Mouse (Mus musculus) heart, embryonic 11.5 days (tissue): ENCODE data around the gene Proser3. TPM values are rescaled to one million over a fixed set of nuclear protein-coding genes. Genes with fewer than 3 reads are reported as not detected.
A peak's percentile ranks its signal among the peaks of the same experiment; 100 is the strongest.

Experiments
- ATAC-seq: fragments of 200-750 bp; cut with Nextera tagmentation; replicated peaks from 2 replicates; pipeline ENCODE4 v1.8.0; 2017; ENCODE audit warnings: moderate library complexity; ENCODE audit not compliant: insufficient number of reproducible peaks, low FRiP score, low TSS enrichment
- H3K27ac ChIP-seq: fragments of 300-500 bp; sonication (generic); 2 replicates; pipeline ENCODE4 v1.5.1; 2014; ENCODE audit warnings: mild to moderate bottlenecking, low read depth, low read length
- H3K27me3 ChIP-seq: fragments of 300-500 bp; sonication (generic); 2 replicates; pipeline ENCODE4 v1.6.1; 2014; ENCODE audit warnings: mild to moderate bottlenecking, low read length, mixed read lengths; ENCODE audit not compliant: control insufficient read depth, insufficient read depth
- H3K36me3 ChIP-seq: fragments of 300-500 bp; sonication (generic); 2 replicates; pipeline ENCODE4 v1.6.1; 2014; ENCODE audit warnings: mild to moderate bottlenecking, low read length, moderate library complexity, mixed read lengths; ENCODE audit not compliant: control insufficient read depth, insufficient read depth
- H3K4me1 ChIP-seq: fragments of 300-500 bp; sonication (generic); 2 replicates; pipeline ENCODE4 v1.6.1; 2014; ENCODE audit warnings: low read length; ENCODE audit not compliant: control insufficient read depth, insufficient read depth
- H3K4me2 ChIP-seq: fragments of 300-500 bp; sonication (generic); 2 replicates; pipeline ENCODE4 v1.6.1; 2014; ENCODE audit warnings: mild to moderate bottlenecking, moderate library complexity
- H3K4me3 ChIP-seq: fragments of 300-500 bp; sonication (generic); 2 replicates; pipeline ENCODE4 v1.5.1; 2014; ENCODE audit warnings: low read depth, low read length
- H3K9ac ChIP-seq: fragments of 300-500 bp; sonication (generic); 2 replicates; pipeline ENCODE4 v1.6.1; 2014; ENCODE audit warnings: mild to moderate bottlenecking, low read depth, low read length, moderate library complexity
- H3K9me3 ChIP-seq: fragments of 300-500 bp; sonication (generic); replicated peaks from 2 replicates; pipeline ENCODE4 v1.6.1; 2016; ENCODE audit warnings: low read length; ENCODE audit not compliant: control insufficient read depth
- WGBS: fragments of 180-500 bp; shearing (Covaris S2); extraction: QIAGEN DNeasy Blood & Tissue Kit; methylation state at CpG from one replicate; pipeline ENCODE4 v1.1.7; 2014; ENCODE audit not compliant: insufficient replicate concordance; 5-methylcytosine and 5-hydroxymethylcytosine counted together
- polyA plus RNA-seq: library from polyadenylated mRNA; unstranded; fragments of >200 nt; fragmentation: Nextera tagmentation; extraction: Ambion mirVana; gene quantifications from 2 replicates; pipeline ENCODE4 v1.2.1, GENCODE M21; 2014

Proser3 gene
- polyA plus RNA-seq: 10.3 and 12.7 TPM in 2 replicates

GRCm38 (mm10) chr7:30552102-30553020 lies at the start of gene Proser3, which contains the start of gene Hspb6:
Gene Proser3, minus strand, starts transcription at chr7:30552299.
Gene Hspb6, plus strand, starts transcription at chr7:30552178.
- peak within 1 kb of the TSS; percentile 91 for H3K27ac ChIP-seq
- H3K9me3 ChIP-seq: no peaks in the 10 kb centered on the region
- peak within 1 kb of the TSS; percentile 88 for H3K9ac ChIP-seq
- peak within 1 kb of the TSS; percentile 98 for H3K4me2 ChIP-seq
- ATAC-seq: peak; percentile 94
- peak within 1 kb of the TSS; percentile 53 for H3K4me3 ChIP-seq
- H3K36me3 ChIP-seq: peaks cover 23% of the 10 kb centered on the region
- WGBS: 1% methylated on average over 44 of the region's 44 CpGs
- no peaks in the 10 kb centered on the region for H3K27me3 ChIP-seq
- peaks cover 9% of the 10 kb centered on the region for H3K4me1 ChIP-seq

- Histone ChIP-seq H3K27ac (no peak overlapping the region), H3K4me2 (no peak overlapping the region), H3K4me1 (no peaks in the 10 kb centered on the region), H3K27me3 (no peaks in the 10 kb centered on the region), H3K9ac (no peak overlapping the region), H3K9me3 (no peaks in the 10 kb centered on the region), H3K4me3 (no peak overlapping the region), H3K36me3 (no peaks in the 10 kb centered on the region)
- no peak for ATAC-seq
- 75% methylated on average over 7 of the region's 7 CpGs for WGBS
Measured at GRCm38 (mm10) chr7:30600651-30601050, 48.6 kb upstream of the Proser3 start.

- ATAC-seq: peak; percentile 92
- H3K4me1 ChIP-seq: no peaks in the 10 kb centered on the region
- no peaks in the 10 kb centered on the region for H3K36me3 ChIP-seq
- no peak overlapping the region; the same call in 1 of the 2 replicates for H3K9ac ChIP-seq
- no peak overlapping the region for H3K27ac ChIP-seq
- peak overlapping the region; percentile 46 for H3K4me2 ChIP-seq
- WGBS: 2% methylated on average over 16 of the region's 16 CpGs
- no peaks in the 10 kb centered on the region for H3K9me3 ChIP-seq
- H3K27me3 ChIP-seq: no peaks in the 10 kb centered on the region
- no peak overlapping the region for H3K4me3 ChIP-seq
Measured at GRCm38 (mm10) chr7:30599933-30600353, 47.8 kb upstream of the Proser3 start.

DNA sequence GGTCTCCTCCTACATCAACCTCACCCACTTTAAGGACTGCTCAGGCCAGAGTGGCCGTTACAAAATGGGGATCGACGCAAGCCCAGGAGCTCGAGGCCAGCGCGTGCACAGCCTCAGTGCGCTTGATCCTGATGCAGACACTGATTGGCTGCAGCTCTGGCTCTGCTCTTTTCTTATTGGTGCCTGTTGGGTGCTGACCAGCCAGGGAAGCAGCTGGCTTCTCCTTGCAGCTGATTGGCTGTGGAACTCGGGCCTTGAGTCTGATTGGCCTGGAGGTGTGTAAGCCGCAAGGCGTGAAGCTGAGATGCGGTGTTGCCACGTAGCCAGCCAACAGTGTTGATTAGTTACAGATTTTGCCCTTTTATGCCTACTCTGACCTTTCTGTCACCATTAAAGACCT lies 46.7 kb upstream of the Proser3 start, which contains the start of gene Zbtb32:
TSS of gene Zbtb32 (minus strand) at position 124 of the 400 bp plus-strand sequence.
- Histone ChIP-seq H3K4me2 (peak within 1 kb of the TSS; percentile 34), H3K27ac (no peak within 1 kb of the TSS)

GRCm38 (mm10) chr7:30596811-30597210 lies 44.7 kb upstream of the Proser3 start:
- 0 out of 2 replicates have a peak, but pooled peaks cover 4% of the 10 kb centered on the region for H3K27me3 ChIP-seq
- ATAC-seq: no peak
- no peaks in the 10 kb centered on the region for H3K9me3 ChIP-seq
- no peak overlapping the region for H3K9ac ChIP-seq
- no peaks in the 10 kb centered on the region for H3K36me3 ChIP-seq
- 72% methylated on average over 5 of the region's 5 CpGs for WGBS
- no peak overlapping the region for H3K27ac ChIP-seq
- no peaks in the 10 kb centered on the region for H3K4me1 ChIP-seq
- no peak overlapping the region for H3K4me2 ChIP-seq
- no peak overlapping the region for H3K4me3 ChIP-seq

More for the DNA sequence above, 46.7 kb upstream of the Proser3 start, which contains the start of gene Zbtb32:
- 86% methylated on average over 12 of the region's 12 CpGs for WGBS
- Histone ChIP-seq H3K4me1 (no peaks in the 10 kb centered on the region), H3K9ac (no peak within 1 kb of the TSS), H3K36me3 (no peaks in the 10 kb centered on the region), H3K4me3 (no peak within 1 kb of the TSS), H3K27me3 (no peaks in the 10 kb centered on the region), H3K9me3 (no peaks in the 10 kb centered on the region)
- ATAC-seq: no peak

DNA sequence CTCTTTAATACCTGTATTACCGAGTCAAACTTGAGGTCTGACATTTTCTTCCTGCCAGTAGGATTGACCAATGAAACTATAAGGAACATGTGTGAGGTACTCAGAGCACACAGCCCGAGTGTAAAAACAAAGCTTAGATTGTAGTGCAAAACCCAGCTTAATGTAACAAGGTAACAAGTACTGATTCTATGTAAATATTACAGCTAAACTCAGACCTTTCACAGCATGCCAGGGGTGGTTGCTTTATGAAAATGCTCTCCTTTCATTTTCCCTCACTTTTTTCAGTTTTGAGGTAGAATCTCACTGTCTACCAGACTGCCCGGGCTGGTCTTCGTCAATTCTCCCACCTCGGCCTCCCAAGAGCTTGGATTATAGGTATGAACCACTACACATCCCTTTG lies 44.0 kb upstream of the Proser3 start:
- H3K9ac ChIP-seq: no peak overlapping the region
- no peak overlapping the region for H3K27ac ChIP-seq
- no peaks in the 10 kb centered on the region for H3K36me3 ChIP-seq
- 0 out of 2 replicates have a peak, but pooled peaks cover 4% of the 10 kb centered on the region for H3K27me3 ChIP-seq
- no peak overlapping the region for H3K4me2 ChIP-seq
- H3K4me1 ChIP-seq: no peaks in the 10 kb centered on the region
- 70% methylated on average over 5 of the region's 5 CpGs for WGBS
- H3K9me3 ChIP-seq: no peaks in the 10 kb centered on the region
- ATAC-seq: no peak
- H3K4me3 ChIP-seq: no peak overlapping the region

- Histone ChIP-seq H3K9ac (no peak overlapping the region), H3K27me3 (0 out of 2 replicates have a peak, but pooled peaks cover 4% of the 10 kb centered on the region), H3K27ac (no peak overlapping the region), H3K36me3 (no peaks in the 10 kb centered on the region), H3K4me1 (0 out of 2 replicates have a peak, but pooled peaks cover 4% of the 10 kb centered on the region), H3K4me3 (no peak overlapping the region), H3K4me2 (no peak overlapping the region), H3K9me3 (no peaks in the 10 kb centered on the region)
- WGBS: 66% methylated on average over 4 of the region's 4 CpGs
- ATAC-seq: no peak
Measured at GRCm38 (mm10) chr7:30594510-30595024, 42.5 kb upstream of the Proser3 start.

GRCm38 (mm10) chr7:30593579-30594509 lies 41.7 kb upstream of the Proser3 start:
- no peaks in the 10 kb centered on the region for H3K36me3 ChIP-seq
- 0 out of 2 replicates have a peak, but pooled peaks cover 4% of the 10 kb centered on the region for H3K4me1 ChIP-seq
- ATAC-seq: no peak
- no peak overlapping the region for H3K4me2 ChIP-seq
- H3K9me3 ChIP-seq: no peaks in the 10 kb centered on the region
- no peak overlapping the region for H3K27ac ChIP-seq
- 0 out of 2 replicates have a peak, but pooled peaks cover 4% of the 10 kb centered on the region for H3K27me3 ChIP-seq
- H3K9ac ChIP-seq: no peak overlapping the region
- no peak overlapping the region for H3K4me3 ChIP-seq
- 65% methylated on average over 10 of the region's 10 CpGs for WGBS
